Mouse (Mus musculus): Measurements from ENCODE around the gene Sox21.

The Sox21 gene

DNA sequence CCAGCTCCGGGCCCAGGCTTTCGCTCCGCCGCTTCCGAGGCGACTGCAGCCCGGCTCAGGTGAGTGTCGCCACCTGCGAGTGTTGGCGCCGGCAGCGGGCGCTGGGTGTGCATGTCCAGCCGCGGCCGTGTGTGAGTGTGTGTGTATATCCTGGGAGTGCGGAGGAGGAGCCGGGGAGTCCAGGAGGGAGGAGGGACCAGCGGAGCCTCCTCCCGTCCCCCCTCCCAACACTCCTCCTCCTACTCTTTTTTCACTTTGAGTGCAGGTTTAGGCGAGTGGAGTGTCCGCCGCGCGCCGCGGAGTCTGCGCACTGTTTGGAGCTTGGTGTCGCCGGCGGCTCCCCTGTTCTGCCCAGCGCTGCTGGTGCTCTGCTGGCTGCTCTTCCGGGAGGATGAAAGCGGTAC, at the start of gene Sox21:
Sox21 (minus strand) TSS at position 145 of the 404 bp plus-strand sequence.
- peak; percentile 56 for DNase-seq

- DNase-seq, result no peak
Observed at GRCm38 (mm10) chr14:118286096-118286495, 49.3 kb upstream of the Sox21 start.

DNA sequence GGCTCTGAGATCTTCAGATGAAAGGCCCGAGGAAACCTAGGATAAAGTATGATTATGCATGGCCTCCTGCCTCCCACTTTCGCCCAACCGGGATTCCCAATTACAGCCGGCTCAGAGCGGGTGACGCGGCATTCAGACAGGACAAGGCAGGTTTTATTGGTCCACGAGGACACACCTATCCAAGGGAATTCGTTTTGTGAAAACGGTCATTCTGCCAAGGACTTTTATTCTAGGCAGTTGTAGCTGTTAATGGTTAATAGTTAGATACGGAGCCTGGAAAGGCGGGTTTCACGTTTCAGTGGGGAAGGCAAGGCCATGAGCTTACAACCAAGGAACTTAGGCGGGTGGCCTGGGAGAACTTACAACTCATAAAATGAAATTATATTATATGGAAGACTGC, 46.1 kb upstream of the Sox21 start:
- DNase-seq, result no peak

DNA sequence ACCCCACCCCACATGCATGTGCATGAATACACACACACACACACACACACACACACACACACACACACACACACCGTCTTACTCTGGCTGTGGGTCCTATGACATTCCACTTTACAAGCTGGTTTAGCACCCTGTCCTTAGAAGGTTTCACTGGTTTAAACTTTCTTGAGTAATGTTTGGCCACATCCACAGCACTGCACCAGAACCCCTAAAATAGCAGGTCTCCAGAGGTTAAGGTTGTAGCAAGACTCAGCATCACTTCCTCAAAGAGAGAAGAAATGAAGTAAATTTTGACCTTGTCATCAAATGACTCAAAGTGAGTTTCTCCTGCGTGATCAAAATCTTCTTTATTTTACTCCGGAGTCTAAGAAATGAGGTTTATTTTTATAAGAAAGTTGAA, 45.4 kb upstream of the Sox21 start:
- DNase-seq, result no peak

DNA sequence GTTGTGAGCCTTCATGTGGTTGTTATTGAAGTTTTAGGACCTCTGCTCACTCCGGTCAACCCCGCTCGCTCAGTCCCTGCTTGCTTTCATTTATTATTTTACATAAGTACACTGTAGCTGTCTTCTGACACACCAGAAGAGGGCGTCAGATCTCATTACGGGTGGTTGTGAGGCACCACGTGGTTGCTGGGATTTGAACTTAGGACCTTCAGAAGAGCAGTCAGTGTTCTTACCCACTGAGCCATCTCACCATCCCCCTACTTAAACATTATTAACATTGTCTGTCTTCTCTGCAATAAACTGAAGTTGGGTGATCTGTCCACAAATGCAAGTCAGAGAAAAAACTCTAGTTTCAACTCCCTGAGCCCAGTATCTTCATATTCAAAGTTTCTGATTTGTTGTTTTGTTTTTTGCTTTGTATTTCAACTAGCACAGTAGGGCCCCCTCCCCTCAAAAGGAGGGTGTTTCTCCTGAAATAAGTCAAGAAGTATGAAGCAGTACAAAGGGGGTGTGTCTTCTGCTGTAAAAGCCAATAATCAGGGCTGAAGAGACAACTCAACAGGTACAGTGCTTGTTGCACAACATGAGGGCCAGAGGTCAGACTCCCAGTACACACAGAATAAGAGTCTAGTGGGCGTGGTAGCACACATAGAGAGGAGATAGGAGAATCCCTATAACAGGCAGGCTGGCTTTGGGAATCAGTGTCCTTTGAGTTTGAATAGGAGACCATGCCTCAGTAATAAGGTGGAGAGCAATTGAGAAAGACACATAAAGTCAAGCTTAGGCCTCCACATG, 41.1 kb upstream of the Sox21 start:
- DNase-seq, result no peak

- DNase-seq, result no peak
Observed at GRCm38 (mm10) chr14:118272594-118273555, 36.0 kb upstream of the Sox21 start.

GRCm38 (mm10) chr14:118268849-118269248, 32.0 kb upstream of the Sox21 start:
- no peak for DNase-seq

DNA sequence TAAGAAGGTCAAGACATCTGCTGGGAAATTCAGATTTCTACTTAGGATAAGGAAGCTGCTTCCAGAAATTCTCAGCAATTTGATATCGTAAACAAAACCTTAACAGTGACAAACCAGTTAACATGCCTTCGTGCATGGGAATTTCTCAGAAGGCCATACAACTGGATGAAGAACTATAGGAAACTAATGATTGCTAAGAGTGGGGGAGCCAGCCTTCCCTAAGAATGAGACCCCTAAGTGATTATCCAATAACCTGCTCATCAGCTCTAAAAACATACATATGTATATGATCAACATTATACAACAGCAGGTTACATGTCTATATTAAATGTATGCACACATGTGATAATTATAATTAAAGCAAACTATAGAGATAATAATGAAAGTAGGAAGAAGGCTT, 29.8 kb upstream of the Sox21 start, which contains the start of gene Gm9376:
Gm9376 (plus strand) TSS at position 301 of the 400 bp plus-strand sequence.
- DNase-seq, result no peak

GRCm38 (mm10) chr14:118253381-118253780, 16.6 kb upstream of the Sox21 start:
- no peak for DNase-seq

DNA sequence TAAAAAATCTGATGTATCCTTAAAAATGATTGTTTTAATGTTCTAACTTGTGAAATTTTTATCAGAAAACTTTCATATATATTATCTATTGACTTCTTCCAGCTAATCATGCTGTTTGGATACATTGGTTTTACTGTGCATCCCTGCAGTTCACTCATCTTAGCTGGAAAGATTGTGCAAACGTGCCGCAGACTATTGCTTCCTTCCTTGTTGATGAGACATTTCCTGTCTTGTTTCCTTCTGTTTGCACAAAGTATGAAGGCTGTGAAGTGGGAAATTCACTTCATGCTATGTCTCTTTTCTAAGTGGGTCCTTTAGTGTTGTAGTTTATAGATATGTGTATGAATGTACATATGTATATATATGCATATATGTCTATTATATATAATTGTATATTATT, 4.6 kb upstream of the Sox21 start:
- no peak for DNase-seq

DNA sequence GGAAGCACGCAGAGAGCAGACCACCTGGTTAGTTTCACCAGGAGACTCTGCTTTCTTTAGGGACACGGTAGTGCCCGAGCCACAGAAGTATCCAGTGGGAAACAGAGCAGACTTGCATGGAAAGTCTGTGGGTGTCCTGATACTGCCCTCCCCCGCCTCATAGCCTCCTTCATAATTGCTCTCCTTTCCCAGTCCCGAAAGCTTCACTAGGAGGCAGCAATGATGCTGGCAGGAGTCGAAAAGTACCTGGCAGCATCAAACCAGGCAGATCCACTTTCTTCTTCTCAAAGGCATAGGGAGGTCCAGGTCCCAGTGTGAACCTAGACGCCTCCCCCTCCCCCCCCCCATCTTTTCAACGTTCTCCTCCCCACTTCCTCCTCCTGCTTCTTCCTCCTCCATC, 2.5 kb upstream of the Sox21 start:
- no peak for DNase-seq

GRCm38 (mm10) chr14:118237786-118238185, 956 bp upstream of the Sox21 start:
- no peak for DNase-seq

DNA sequence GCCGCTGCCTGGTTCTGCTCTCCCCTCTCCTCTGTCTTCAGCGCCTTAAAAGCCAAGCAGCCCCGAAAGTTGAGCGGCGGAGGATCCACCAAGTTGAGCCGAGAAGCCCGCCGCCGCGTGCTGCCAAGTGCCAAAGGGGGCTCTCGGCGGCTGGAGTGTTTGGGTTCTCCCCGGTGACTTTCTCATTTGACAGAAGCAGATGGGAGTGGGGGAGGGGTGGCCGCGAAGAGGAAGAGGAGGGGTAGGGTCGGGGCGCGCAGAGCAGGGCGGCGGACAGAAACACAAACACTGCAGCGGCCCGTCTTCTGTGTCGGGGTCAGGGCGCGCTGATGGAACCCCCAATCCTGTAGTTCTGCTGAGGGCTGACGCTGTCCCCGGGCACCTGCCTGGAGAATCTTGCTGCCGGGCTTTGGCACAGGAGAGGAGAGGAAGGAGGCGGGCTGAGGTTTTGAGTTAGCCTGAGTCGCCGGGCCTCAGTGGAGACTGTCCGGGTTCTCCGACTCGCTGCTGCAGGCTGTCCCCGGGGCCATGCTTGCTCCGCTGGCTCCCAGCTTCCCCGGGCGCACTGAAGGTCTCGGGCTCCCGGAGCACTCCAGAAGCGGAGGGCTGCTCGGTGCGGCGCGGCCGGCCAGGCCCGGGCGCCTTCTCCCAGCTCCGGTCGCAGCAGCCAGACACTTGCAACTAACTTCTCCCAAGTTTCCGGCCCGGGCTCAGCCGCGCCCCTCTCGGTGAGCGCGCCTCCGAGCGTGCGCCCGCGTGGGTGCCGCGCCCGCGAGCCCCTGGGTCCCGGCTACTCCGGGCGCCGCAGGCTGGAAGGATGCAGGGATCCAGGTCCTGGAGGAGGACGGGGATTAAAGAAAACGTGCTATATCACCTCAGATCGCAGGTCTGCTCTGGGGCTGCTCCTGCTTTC, 601 bp downstream of the Sox21 start:
- DNase-seq, result no peak

- no peak for DNase-seq
Observed at GRCm38 (mm10) chr14:118235361-118235972, 1.4 kb downstream of the Sox21 start.

DNA sequence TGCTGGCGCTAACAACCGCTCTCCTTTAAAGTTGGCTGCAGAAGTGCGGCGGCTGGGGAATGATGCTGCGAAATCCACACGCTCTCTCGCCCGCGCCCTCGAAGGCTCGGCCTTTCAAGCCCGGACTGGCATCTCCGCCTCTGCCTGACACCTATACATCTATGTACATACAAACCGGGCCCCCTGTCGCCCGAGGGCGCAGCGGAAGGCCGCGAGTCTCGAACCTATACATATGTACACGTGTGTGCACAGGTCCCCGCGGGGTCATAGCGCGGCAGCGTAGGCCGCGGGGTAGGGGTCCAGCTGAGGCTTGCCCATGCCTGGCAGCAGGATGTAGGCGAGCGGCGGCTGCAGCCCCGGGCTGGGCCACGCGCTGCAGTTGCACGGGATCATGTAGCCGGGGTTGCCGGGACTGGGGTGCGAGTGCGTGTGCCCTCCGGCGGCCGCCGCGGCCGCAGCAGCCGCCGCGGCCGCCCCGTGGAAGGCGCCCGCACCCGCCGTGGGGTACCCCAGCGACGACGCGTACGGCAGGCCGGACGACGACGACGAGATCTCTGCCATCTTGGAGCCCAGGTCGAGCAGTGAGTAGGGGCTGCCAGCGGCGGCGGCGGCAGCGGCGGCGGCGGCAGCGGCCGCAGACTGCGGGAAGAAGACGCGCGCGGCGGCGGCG, 2.2 kb downstream of the Sox21 start:
- no peak for DNase-seq

- no peak for DNase-seq
Observed at GRCm38 (mm10) chr14:118233786-118234540, 2.9 kb downstream of the Sox21 start.

DNA sequence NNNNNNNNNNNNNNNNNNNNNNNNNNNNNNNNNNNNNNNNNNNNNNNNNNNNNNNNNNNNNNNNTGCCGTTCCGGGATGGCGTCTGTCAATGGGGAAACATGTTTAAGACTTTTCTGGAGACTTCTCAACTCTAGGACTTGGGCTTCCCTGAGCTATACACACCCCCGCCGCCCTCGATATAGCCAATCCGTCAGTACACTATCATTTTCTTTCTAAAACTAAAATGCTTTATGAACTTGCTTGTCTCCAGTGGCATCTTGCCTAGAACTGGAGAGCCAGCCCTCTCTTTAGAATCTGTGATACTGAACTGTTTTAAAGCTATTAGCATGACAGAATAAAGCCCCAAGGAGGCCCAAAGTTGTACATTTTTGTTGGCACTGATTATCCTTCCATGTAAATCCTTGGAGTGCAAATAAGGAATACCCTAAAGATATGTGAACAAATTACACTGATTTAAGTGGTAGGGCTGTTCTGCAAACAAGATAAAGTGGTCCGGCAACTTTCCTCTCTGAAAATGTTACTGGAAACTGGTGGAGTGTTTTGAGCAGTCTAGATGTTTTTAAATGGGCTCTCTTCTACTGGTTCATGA, 4.4 kb downstream of the Sox21 start:
- no peak for DNase-seq

DNA sequence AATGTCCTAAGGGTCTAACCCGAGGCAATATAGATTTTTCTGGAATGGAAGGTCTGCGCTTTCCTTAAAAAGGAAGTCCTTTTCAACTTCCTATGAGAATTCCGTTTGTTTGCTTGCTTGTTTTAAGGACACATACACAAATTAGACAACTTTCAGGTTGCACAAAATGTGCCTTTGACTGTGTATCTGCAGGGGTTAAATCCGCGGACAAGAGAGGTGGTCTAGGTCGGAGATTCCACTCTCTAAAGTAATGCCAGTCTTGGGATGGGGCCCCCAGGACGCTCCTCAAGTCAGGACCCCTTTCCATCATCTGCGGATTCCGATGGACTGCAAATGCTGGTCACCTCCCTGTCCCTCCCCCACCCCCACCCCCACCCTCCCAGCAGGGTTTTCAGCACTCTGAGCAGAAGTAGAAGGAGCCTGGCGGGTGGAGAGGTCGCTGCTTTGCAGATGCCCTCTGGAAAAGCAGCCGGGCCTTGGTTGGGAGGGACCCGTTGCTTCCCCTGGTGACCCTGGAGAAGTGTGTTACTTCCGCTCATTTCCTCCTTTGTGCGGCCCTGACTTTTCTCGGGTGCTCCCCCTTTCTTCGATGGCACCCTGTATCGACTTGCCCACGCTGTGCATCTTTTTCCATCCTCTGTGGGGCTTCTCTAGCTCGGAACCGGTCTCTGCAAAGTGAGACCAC, 10.2 kb downstream of the Sox21 start:
- DNase-seq, result no peak

- no peak for DNase-seq
Observed at GRCm38 (mm10) chr14:118225911-118226310, 10.9 kb downstream of the Sox21 start.
